Mouse (Mus musculus) limb, embryonic 14.5 days (tissue): ENCODE data around the gene Kif17. TPM values are rescaled to one million over a fixed set of nuclear protein-coding genes. Genes with fewer than 3 reads are reported as not detected.

Source experiments
- ATAC-seq: fragments of 200-750 bp; cut with Nextera tagmentation; 2 replicates; pipeline ENCODE4 v1.8.0; 2017; ENCODE audit warnings: low read depth, moderate number of reproducible peaks, moderate TSS enrichment; ENCODE audit not compliant: low FRiP score
- DNase-seq: peaks from one replicate; pipeline ENCODE4 v3.0.0-alpha.2; 2015; ENCODE audit warnings: low spot score
- H3K27ac ChIP-seq: fragments of 300-500 bp; sonication (generic); replicated peaks from 2 replicates; pipeline ENCODE4 v1.5.1; 2014; ENCODE audit warnings: low read depth, mild to moderate bottlenecking, low read length, moderate library complexity, mixed read lengths
- H3K27me3 ChIP-seq: fragments of 300-500 bp; sonication (generic); 2 replicates; pipeline ENCODE4 v1.6.1; 2014; ENCODE audit warnings: low read length, mixed read lengths; ENCODE audit not compliant: control insufficient read depth, insufficient read depth
- H3K36me3 ChIP-seq: fragments of 300-500 bp; sonication (generic); 2 replicates; pipeline ENCODE4 v1.6.1; 2014; ENCODE audit warnings: mild to moderate bottlenecking, low read length, moderate library complexity, mixed read lengths; ENCODE audit not compliant: control insufficient read depth, insufficient read depth
- H3K4me1 ChIP-seq: fragments of 300-500 bp; sonication (generic); 2 replicates; pipeline ENCODE4 v1.6.1; 2014; ENCODE audit warnings: antibody characterized with exemption, low read length, mixed read lengths; ENCODE audit not compliant: control insufficient read depth, insufficient read depth
- H3K4me2 ChIP-seq: fragments of 300-500 bp; sonication (generic); replicated peaks from 2 replicates; pipeline ENCODE4 v1.6.1; 2014; ENCODE audit warnings: low read depth, mild to moderate bottlenecking, low read length, moderate library complexity; ENCODE audit not compliant: severe bottlenecking
- H3K4me3 ChIP-seq: fragments of 300-500 bp; sonication (generic); replicated peaks from 2 replicates; pipeline ENCODE4 v1.5.1; 2014; ENCODE audit warnings: low read length
- H3K9ac ChIP-seq: fragments of 300-500 bp; sonication (generic); 2 replicates; pipeline ENCODE4 v1.6.1; 2014; ENCODE audit warnings: mild to moderate bottlenecking, low read depth, low read length, moderate library complexity; ENCODE audit not compliant: severe bottlenecking
- H3K9me3 ChIP-seq: fragments of 300-500 bp; sonication (generic); 2 replicates; pipeline ENCODE4 v1.6.1; 2016; ENCODE audit warnings: low read length; ENCODE audit not compliant: control insufficient read depth
- POLR2A ChIP-seq: fragments of 200-500 bp; IDR thresholded peaks from 2 replicates; pipeline ENCODE4 v1.8.0; 2012; ENCODE audit warnings: inconsistent platforms, mild to moderate bottlenecking, moderate library complexity, borderline replicate concordance; ENCODE audit not compliant: insufficient read depth, insufficient read length; ENCODE audit errors: extremely low read depth
- WGBS: fragments of 180-500 bp; shearing (Covaris S2); extraction: QIAGEN DNeasy Blood & Tissue Kit; methylation state at CpG from one replicate; pipeline ENCODE4 v1.1.7; 2014; 5-methylcytosine and 5-hydroxymethylcytosine counted together
- polyA plus RNA-seq, 2 experiments: library from polyadenylated mRNA; depleted of rRNA in 1 of 2; stranded (reverse) in 1 of 2; unstranded in 1 of 2; fragments of >200 nt; fragmentation: Nextera tagmentation in 1 of 2; extraction: Ambion mirVana in 1 of 2; gene quantifications; 2 replicates each; pipeline versions ENCODE4 v1.2.1 to v1.2.3; 2012 to 2014

Kif17 gene
- polyA plus RNA-seq, 2 experiments, result 1.1 to 3.0 TPM

DNA sequence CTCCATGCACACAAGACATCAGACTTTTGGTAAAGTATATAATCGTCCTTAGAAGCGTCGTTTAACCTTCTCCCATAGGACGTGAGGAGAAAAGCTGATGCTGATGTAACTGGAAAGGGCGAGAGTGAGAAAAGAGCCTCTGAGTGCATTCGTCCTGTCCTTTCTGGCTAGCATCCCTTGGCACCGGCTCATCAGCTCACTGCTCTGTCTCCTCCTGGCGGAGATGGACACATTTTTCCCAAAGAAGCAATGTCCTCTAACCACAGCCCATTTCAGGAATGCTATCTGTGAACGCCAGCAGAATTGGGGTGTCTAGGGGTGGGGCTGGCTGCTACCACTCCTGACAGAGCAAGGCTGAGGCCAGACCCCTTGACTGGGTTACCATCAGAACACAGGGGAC lies 81.4 kb downstream of the Kif17 start:
- no peak overlapping the region for H3K4me2 ChIP-seq
- ATAC-seq (no peak), DNase-seq (no peak)
- no peaks in the 10 kb centered on the region for H3K36me3 ChIP-seq
- no peak overlapping the region for H3K4me3 ChIP-seq
- peaks cover under 1% of the 10 kb centered on the region; the same call in 1 of the 2 replicates for H3K4me1 ChIP-seq
- H3K27ac ChIP-seq, result no peak overlapping the region
- H3K9ac ChIP-seq, result no peak overlapping the region
- H3K9me3 ChIP-seq, result no peaks in the 10 kb centered on the region
- WGBS, result 79% methylated on average over 9 of the region's 9 CpGs
- TF ChIP-seq POLR2A, result no peak
- no peaks in the 10 kb centered on the region for H3K27me3 ChIP-seq

DNA sequence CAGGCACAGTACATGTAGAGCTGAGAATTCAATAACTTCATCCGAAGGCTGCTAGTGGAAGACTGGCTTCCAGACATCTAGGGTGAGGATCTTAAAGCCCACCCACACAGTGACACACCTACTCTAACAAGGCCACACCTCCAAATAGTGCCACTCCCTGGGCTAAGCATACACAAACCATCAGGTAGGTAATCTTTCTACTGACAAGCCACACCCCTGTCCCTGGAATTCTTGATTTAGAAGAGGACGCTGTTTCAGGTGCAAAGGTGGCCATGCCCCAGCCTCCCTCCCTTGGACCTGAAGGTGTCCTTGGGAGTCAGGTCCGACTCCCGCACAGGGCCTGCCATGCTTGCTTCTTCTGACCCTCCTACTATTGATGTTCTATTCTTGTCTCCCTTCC lies 82.9 kb downstream of the Kif17 start:
- ATAC-seq (no peak), DNase-seq (no peak)
- Histone ChIP-seq H3K4me1 (no peaks in the 10 kb centered on the region), H3K4me2 (no peak overlapping the region), H3K9me3 (no peaks in the 10 kb centered on the region), H3K27me3 (no peaks in the 10 kb centered on the region), H3K36me3 (no peaks in the 10 kb centered on the region), H3K9ac (no peak overlapping the region), H3K4me3 (no peak overlapping the region), H3K27ac (no peak overlapping the region)
- WGBS, result 86% methylated on average over 4 of the region's 4 CpGs
- no peak for TF ChIP-seq POLR2A

DNA sequence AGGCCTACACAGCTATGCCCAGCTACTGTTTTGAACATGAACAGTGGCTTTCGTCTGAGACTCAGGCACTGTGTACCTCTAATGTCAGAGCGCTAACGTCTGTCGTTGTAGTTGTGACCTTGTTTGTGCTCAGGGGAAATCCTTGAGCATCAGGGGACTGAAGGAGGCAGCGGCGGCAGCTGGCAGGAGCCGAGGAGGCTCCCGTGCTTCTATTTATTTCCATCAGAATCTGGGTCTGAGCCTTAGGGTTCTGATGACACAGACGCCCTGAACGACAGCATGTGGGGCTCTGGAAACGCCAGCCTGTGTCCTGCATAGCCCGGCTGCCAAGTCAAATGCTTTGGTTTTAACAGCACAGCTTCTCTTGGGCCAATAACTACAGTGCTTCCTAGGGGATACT lies 84.8 kb downstream of the Kif17 start:
- Histone ChIP-seq H3K4me3 (no peak overlapping the region), H3K9me3 (no peaks in the 10 kb centered on the region), H3K36me3 (no peaks in the 10 kb centered on the region), H3K4me2 (no peak overlapping the region), H3K9ac (no peak overlapping the region), H3K27ac (no peak overlapping the region), H3K27me3 (no peaks in the 10 kb centered on the region), H3K4me1 (no peaks in the 10 kb centered on the region)
- no peak for TF ChIP-seq POLR2A
- DNase-seq, result no peak
- no peak for ATAC-seq
- 84% methylated on average over 12 of the region's 12 CpGs for WGBS

DNA sequence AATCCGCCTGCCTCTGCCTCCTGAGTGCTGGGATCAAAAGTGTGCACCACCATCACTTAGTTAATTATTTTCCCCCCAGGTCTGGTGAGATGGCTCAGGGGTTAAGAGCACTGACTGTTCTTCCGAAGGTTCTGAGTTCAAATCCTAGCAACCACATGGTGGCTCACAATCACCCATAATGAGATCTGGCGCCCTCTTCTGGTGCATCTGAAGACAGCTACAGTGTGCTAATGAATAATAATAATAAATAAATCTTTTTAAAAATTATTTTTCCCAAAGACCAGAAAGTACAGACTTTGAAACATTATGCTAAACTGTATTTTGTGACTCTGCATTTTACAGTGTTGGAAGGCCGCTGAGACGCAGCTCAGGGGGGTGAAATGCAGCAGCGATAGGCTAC lies 85.4 kb downstream of the Kif17 start:
- Histone ChIP-seq H3K27me3 (no peaks in the 10 kb centered on the region), H3K4me2 (no peak overlapping the region), H3K4me1 (no peaks in the 10 kb centered on the region), H3K36me3 (no peaks in the 10 kb centered on the region), H3K9ac (no peak overlapping the region), H3K9me3 (no peaks in the 10 kb centered on the region), H3K4me3 (no peak overlapping the region), H3K27ac (no peak overlapping the region)
- 80% methylated on average over 6 of the region's 6 CpGs for WGBS
- no peak for DNase-seq
- ATAC-seq, result no peak
- no peak for TF ChIP-seq POLR2A

DNA sequence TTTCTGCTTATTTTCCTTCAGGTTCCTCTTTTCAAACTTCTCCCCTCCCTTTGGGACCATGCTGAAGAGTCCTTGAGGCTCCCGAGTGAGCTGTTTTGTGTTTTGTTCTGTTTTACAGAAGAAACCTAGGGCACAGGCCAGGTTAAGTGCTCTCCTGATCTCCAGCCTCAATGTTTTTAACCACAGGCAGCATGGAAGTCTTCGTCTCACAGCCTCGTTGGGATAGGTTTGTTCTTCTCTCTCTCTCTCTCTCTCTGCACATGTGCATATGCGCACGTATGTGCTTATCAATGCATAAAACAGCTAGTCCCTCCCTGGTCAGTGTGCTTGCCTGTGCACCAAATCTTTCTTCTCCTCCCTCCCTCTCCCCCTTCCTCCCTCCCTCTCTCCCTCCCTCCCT lies 86.6 kb downstream of the Kif17 start:
- no peak for TF ChIP-seq POLR2A
- 71% methylated on average over 5 of the region's 5 CpGs for WGBS
- H3K4me2 ChIP-seq, result no peak overlapping the region
- DNase-seq (no peak), ATAC-seq (no peak)
- no peak overlapping the region for H3K27ac ChIP-seq
- H3K4me3 ChIP-seq, result no peak overlapping the region
- no peak overlapping the region for H3K9ac ChIP-seq
- H3K36me3 ChIP-seq, result no peaks in the 10 kb centered on the region
- no peaks in the 10 kb centered on the region for H3K4me1 ChIP-seq
- no peaks in the 10 kb centered on the region for H3K9me3 ChIP-seq
- no peaks in the 10 kb centered on the region for H3K27me3 ChIP-seq

DNA sequence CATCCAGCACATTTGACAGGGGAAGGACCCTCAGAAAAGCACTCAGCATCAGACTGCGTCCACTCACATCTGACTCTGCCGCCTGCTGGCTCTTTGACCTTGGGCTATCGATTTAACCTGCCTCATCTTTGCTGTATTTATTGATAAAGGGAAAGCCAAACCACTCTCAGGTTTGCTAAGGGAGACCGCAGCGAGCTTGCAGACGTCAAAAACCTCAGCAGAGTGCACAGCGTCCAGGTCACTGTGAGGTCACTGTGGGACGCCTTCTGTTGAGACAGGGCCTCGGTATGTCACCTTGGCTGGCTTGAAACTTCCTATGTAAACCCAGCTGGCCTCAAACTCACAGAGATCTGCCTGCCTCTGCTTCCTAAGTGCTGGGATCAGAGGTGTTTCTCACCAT lies 87.1 kb downstream of the Kif17 start:
- H3K9me3 ChIP-seq, result no peaks in the 10 kb centered on the region
- no peaks in the 10 kb centered on the region for H3K27me3 ChIP-seq
- no peaks in the 10 kb centered on the region for H3K36me3 ChIP-seq
- no peak overlapping the region for H3K4me3 ChIP-seq
- 80% methylated on average over 9 of the region's 9 CpGs for WGBS
- H3K9ac ChIP-seq, result no peak overlapping the region
- DNase-seq (no peak), ATAC-seq (no peak)
- no peak overlapping the region for H3K4me2 ChIP-seq
- TF ChIP-seq POLR2A, result no peak
- H3K27ac ChIP-seq, result no peak overlapping the region
- no peaks in the 10 kb centered on the region for H3K4me1 ChIP-seq
